Mouse (Mus musculus): ENCODE measurements at regions not wholly inside any gene's neighbourhood (a gene's known extent, or its start where the extent isn't known, plus 50 kb on each side); places are given as distances from the start of the nearest gene placed in this dataset.
A peak's percentile ranks its signal among the peaks of the same experiment; 100 is the strongest.

DNA sequence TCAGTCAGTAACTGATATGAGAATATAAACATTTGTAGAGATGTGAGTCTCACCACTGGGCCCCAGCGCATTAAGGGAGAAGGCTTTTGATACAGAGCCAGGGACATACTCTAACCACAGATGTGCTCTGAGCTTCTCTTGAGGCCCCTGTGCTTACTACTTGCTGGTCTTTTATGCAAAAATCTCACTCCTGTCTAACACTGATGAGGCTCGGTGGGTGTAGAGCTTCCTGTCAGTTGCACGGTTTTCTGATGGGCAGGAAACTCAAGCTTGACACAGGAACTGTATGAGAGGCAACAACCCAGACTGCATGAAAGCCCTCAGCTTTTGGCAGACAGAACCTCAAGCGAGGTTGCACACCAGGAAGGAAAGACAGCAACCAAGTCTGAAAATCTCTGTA is 789.0 kb upstream of the Lrrc6 start:
- no peaks in the 10 kb centered on the region for H3K27me3 ChIP-seq
- 73% methylated on average over 4 of the region's 4 CpGs for WGBS

DNA sequence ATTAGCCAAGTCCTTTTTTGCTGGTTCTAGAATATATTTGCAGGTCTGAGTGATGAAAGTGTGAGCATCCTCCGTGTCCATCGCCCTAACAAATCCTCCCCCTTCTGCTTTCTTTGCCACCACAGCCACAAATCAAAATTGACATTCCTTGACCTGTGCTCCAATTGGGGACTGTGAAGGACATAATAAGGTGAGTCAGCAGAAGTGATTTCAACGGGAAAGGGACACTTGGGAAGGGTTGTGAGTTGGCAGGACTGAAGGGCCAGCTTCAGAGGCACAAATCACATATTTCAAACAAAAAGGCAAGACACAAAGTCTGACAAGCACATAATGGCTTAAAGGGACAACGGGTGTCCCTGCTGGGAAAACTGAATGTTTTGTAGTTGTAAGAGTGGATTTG is 784.2 kb upstream of the Lrrc6 start:
- H3K4me2 ChIP-seq, result no peak overlapping the region
- no peak overlapping the region for H3K9ac ChIP-seq (replicated peaks)
- H3K27me3 ChIP-seq, result no peaks in the 10 kb centered on the region
- ATAC-seq (ENCODE audit: insufficient number of reproducible peaks, insufficient read depth, low FRiP score, low TSS enrichment, low read depth), result no peak
- H3K36me3 ChIP-seq, result no peaks in the 10 kb centered on the region
- 73% methylated on average over 4 of the region's 4 CpGs for WGBS
- no peak overlapping the region for H3K27ac ChIP-seq
- H3K4me1 ChIP-seq (replicated peaks), result no peaks in the 10 kb centered on the region
- H3K9me3 ChIP-seq, result no peaks in the 10 kb centered on the region
- H3K4me3 ChIP-seq (replicated peaks), result no peak overlapping the region

More for the DNA sequence above, 789.0 kb upstream of the Lrrc6 start:
- no peaks in the 10 kb centered on the region for H3K9me3 ChIP-seq
- H3K9ac ChIP-seq (replicated peaks), result no peak overlapping the region
- no peak overlapping the region for H3K27ac ChIP-seq
- no peaks in the 10 kb centered on the region for H3K4me1 ChIP-seq (replicated peaks)
- ATAC-seq (ENCODE audit: insufficient number of reproducible peaks, insufficient read depth, low FRiP score, low TSS enrichment, low read depth), result no peak
- H3K4me2 ChIP-seq, result no peak overlapping the region
- no peak overlapping the region for H3K4me3 ChIP-seq (replicated peaks)
- H3K36me3 ChIP-seq, result no peaks in the 10 kb centered on the region

DNA sequence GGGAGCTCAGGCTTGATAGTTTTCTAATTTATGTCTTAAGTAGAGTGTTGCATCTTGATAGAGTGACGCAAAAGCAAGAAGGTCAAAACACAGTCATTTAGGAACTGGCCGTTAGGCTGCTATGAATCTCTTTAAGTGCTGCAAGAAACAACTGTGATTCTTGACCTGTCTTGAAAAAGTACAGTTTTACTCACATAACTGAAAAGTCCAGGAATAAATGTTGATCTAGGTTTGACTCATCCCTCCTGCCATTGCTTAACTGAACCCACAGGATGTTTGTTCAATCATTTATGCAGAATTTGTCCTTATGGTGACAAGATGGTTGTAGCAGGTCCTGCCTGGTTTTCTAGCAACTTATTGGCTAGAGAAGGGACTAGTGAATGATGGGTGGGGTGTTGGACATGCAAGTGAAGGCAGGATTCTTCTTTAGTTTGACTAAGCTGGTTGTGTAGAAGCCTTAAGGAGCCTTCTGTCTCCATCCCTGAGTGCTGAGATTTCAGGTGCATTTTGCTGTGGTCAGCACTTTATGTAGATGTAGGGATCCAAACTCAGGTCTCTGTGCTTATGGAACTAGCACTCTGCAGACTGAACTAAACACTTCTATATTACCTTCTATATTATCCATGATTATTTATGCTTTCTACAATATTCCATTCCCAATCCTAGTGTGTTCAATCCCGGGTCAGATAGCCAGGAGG is 782.7 kb upstream of the Lrrc6 start:
- Histone ChIP-seq H3K36me3 (no peaks in the 10 kb centered on the region), H3K4me1 (replicated peaks) (no peaks in the 10 kb centered on the region), H3K4me3 (replicated peaks) (no peak overlapping the region), H3K9me3 (no peaks in the 10 kb centered on the region), H3K27ac (no peak overlapping the region), H3K27me3 (no peaks in the 10 kb centered on the region), H3K9ac (replicated peaks) (no peak overlapping the region), H3K4me2 (no peak overlapping the region)
- WGBS, result 72% methylated on average over 3 of the region's 3 CpGs
- ATAC-seq (ENCODE audit: insufficient number of reproducible peaks, insufficient read depth, low FRiP score, low TSS enrichment, low read depth), result no peak

DNA sequence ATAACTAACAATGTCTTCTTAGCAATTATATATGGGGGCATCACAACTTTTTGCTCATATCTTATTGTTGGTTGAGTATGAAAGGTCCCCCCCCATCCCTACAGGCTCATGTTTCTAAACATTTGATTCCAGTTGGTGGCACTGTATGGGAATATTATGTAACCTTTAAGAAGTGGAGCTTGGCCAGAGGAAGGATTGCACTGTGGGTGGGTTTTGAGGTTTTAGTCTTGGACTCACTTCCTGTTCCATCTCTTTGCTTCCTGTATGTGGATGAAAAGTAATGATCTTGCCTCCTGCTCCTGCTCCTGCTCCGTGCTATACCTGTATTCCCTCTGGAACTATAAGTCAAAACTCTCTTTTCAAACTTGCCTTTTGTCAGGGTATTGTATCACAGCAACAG is 778.2 kb upstream of the Lrrc6 start:
- ATAC-seq (ENCODE audit: insufficient number of reproducible peaks, insufficient read depth, low FRiP score, low TSS enrichment, low read depth), result no peak
- 74% methylated on average over 1 of the region's 1 CpGs for WGBS
- no peak overlapping the region for H3K9ac ChIP-seq (replicated peaks)

DNA sequence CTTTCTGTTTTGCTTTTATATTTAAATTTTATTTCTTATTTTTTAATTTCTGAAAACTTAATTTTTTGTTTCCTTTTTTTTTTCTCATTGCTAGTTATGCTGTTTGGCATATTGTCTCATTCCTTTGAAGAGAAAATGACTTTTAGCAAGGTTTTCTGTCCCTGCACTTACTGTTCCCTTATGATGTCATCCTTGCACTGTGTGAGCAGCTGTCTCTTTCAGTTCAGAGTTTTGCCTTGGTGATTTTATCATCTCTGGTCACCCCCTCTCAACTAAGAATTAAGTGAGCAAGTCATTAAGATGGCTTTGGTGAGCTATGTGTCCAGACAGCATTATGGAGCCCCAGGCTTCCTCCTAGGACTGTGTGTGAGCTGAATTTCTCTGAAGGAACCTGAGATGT is 774.3 kb upstream of the Lrrc6 start:
- no peaks in the 10 kb centered on the region for H3K27me3 ChIP-seq
- H3K4me3 ChIP-seq (replicated peaks), result no peak overlapping the region
- no peaks in the 10 kb centered on the region for H3K4me1 ChIP-seq (replicated peaks)
- no peak overlapping the region for H3K4me2 ChIP-seq
- H3K36me3 ChIP-seq, result no peaks in the 10 kb centered on the region
- H3K9me3 ChIP-seq, result no peaks in the 10 kb centered on the region
- H3K27ac ChIP-seq, result no peak overlapping the region
- no peak for ATAC-seq (ENCODE audit: insufficient number of reproducible peaks, insufficient read depth, low FRiP score, low TSS enrichment, low read depth)
- no peak overlapping the region for H3K9ac ChIP-seq (replicated peaks)

More for the DNA sequence above, 778.2 kb upstream of the Lrrc6 start:
- Histone ChIP-seq H3K36me3 (no peaks in the 10 kb centered on the region), H3K4me3 (replicated peaks) (no peak overlapping the region), H3K27ac (no peak overlapping the region), H3K4me2 (no peak overlapping the region), H3K27me3 (no peaks in the 10 kb centered on the region), H3K4me1 (replicated peaks) (no peaks in the 10 kb centered on the region), H3K9me3 (no peaks in the 10 kb centered on the region)

DNA sequence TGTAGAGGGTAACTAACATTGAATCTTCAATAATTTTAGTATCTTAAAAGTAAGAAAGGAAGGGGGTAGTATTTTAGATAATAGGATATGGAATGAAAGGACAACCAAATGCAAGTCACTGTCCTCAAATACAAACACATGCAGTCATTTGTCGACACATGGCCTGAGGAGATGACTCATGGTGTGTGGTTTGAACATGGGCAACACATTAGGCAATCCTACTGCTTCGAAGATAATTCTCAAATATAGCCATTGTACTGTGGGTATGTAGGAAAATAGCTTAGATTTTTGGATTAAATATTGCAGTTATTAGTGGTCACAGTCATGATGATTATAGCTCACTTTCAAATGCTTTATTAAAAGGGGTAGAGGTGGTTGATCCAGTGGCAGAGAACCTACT is 771.7 kb upstream of the Lrrc6 start:
- H3K36me3 ChIP-seq, result no peaks in the 10 kb centered on the region
- H3K27ac ChIP-seq, result no peak overlapping the region
- H3K4me1 ChIP-seq (replicated peaks), result no peaks in the 10 kb centered on the region
- 90% methylated on average over 2 of the region's 2 CpGs for WGBS
- no peak overlapping the region for H3K4me3 ChIP-seq (replicated peaks)
- no peaks in the 10 kb centered on the region for H3K9me3 ChIP-seq
- no peaks in the 10 kb centered on the region for H3K27me3 ChIP-seq
- no peak overlapping the region for H3K9ac ChIP-seq (replicated peaks)
- no peak overlapping the region for H3K4me2 ChIP-seq
- ATAC-seq (ENCODE audit: insufficient number of reproducible peaks, insufficient read depth, low FRiP score, low TSS enrichment, low read depth), result no peak

DNA sequence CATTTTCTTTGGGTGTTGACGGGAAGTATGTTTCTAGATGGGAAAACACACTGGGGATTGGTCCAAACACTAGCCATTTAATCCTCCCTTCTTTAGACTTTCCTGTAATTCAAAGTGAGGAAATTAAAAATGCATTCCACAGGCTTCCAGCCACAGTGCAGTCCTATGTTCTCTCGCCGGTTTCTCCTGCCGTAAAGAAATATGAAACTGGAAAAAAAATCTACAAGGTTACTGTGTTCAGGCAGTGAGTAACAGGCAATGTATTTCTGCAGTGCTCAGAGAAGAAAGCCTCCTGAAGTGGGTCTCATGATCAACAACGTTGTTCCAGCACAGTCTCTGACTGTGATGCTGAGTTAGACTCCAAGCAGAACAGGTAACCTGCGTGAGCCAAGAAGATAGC is 763.0 kb upstream of the Lrrc6 start:
- Histone ChIP-seq H3K27ac (peak overlapping the region; percentile 75), H3K4me1 (replicated peaks) (peaks cover 5% of the 10 kb centered on the region), H3K4me2 (no peak overlapping the region), H3K36me3 (no peaks in the 10 kb centered on the region), H3K4me3 (replicated peaks) (no peak overlapping the region), H3K9me3 (no peaks in the 10 kb centered on the region), H3K27me3 (no peaks in the 10 kb centered on the region), H3K9ac (replicated peaks) (no peak overlapping the region)
- WGBS, result 40% methylated on average over 6 of the region's 6 CpGs
- ATAC-seq (ENCODE audit: insufficient number of reproducible peaks, insufficient read depth, low FRiP score, low TSS enrichment, low read depth), result 0 out of 2 replicates have a peak, but pooled peaks have one; percentile 10

DNA sequence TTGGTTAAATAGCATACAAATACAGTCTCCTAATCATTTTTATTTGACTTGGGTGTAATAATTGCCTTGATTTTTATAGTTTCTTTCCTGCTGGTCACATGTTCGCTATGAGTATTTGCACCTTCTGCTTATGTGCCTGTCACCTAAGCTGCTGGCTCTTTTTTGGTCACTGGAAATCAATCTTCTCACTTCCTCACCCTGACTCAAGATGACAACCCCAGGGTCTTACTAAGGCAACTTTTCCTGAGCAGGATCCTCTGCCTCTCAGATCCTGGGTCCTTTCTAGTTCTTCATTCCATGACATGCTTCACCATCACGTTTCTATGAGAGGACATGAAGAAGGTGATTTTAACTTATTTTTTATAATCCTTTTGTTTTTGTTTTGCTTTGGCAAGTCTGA is 762.6 kb upstream of the Lrrc6 start:
- no peak overlapping the region for H3K4me2 ChIP-seq
- no peak overlapping the region for H3K27ac ChIP-seq
- H3K36me3 ChIP-seq, result no peaks in the 10 kb centered on the region
- no peak for ATAC-seq (ENCODE audit: insufficient number of reproducible peaks, insufficient read depth, low FRiP score, low TSS enrichment, low read depth)
- no peaks in the 10 kb centered on the region for H3K9me3 ChIP-seq
- H3K4me3 ChIP-seq (replicated peaks), result no peak overlapping the region
- peaks cover 5% of the 10 kb centered on the region for H3K4me1 ChIP-seq (replicated peaks)
- WGBS, result 56% methylated on average over 2 of the region's 2 CpGs
- H3K9ac ChIP-seq (replicated peaks), result no peak overlapping the region
- no peaks in the 10 kb centered on the region for H3K27me3 ChIP-seq

DNA sequence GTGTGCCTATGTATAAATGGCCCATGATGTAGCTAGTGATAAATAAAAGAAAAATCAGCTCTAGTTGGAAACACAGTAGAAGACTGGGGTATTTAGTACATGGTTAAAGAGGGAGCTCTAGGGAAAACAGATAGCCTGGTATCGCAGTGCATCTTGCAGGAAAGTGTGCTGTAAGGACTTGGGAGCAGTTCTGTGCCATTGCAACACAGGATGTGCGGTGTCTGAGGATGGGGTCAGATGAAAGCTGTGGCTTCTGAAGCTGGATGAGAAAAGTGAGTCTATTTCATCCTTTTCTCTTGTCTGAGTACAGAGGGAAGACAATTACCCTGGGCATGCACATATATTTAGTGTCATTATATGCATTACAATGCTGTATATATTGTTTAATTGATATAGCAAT is 761.6 kb upstream of the Lrrc6 start:
- no peak for ATAC-seq (ENCODE audit: insufficient number of reproducible peaks, insufficient read depth, low FRiP score, low TSS enrichment, low read depth)
- Histone ChIP-seq H3K27me3 (no peaks in the 10 kb centered on the region), H3K4me2 (no peak overlapping the region), H3K27ac (no peak overlapping the region), H3K4me1 (replicated peaks) (peaks cover 5% of the 10 kb centered on the region), H3K9me3 (no peaks in the 10 kb centered on the region), H3K4me3 (replicated peaks) (no peak overlapping the region), H3K9ac (replicated peaks) (no peak overlapping the region), H3K36me3 (no peaks in the 10 kb centered on the region)
- WGBS, result 91% methylated on average over 2 of the region's 2 CpGs

DNA sequence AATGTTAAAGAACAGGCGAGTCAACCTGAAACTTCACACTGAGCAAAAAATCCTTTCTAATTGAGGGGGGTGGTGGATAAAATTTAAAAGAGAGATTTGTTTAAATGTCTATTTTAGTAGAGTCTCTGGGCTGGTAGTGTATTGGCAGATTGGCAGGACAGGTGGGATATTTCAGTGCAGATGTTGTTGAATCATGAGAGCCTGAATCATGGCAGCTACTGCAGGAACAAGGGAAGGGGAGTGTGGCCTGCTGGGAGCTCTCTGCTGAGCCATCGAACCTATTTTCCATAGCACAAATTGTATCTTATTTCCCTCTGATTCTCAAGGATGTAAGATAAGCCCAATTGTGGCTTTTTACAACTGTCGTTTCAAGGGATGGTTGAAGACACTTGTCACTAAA is 760.0 kb upstream of the Lrrc6 start:
- no peaks in the 10 kb centered on the region for H3K36me3 ChIP-seq
- no peaks in the 10 kb centered on the region for H3K9me3 ChIP-seq
- 78% methylated on average over 3 of the region's 3 CpGs for WGBS
- H3K27me3 ChIP-seq, result no peaks in the 10 kb centered on the region
- no peak overlapping the region for H3K4me3 ChIP-seq (replicated peaks)
- H3K9ac ChIP-seq (replicated peaks), result no peak overlapping the region
- H3K4me2 ChIP-seq, result no peak overlapping the region
- ATAC-seq (ENCODE audit: insufficient number of reproducible peaks, insufficient read depth, low FRiP score, low TSS enrichment, low read depth), result no peak
- peaks cover 5% of the 10 kb centered on the region for H3K4me1 ChIP-seq (replicated peaks)
- no peak overlapping the region for H3K27ac ChIP-seq

DNA sequence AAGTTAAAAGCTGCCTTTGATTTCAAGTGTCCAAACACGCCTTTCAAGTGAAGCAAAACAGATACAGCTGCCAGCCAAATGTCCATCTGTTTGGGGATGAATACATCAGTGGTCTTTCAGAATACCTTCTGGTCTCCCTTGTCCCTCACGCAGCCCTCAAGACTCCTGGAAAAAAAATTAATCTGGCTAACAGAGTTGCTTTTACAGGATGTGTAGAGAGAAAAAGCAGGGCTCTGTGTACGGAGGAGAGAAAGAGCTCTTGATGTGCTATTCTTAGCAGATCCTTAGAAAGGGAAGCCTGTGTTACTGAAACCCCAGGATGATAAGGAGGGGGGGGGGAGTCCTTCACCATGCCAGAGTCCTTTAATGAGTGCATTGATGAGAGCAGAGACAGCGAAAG is 748.4 kb upstream of the Lrrc6 start:
- WGBS, result 17% methylated on average over 4 of the region's 4 CpGs

DNA sequence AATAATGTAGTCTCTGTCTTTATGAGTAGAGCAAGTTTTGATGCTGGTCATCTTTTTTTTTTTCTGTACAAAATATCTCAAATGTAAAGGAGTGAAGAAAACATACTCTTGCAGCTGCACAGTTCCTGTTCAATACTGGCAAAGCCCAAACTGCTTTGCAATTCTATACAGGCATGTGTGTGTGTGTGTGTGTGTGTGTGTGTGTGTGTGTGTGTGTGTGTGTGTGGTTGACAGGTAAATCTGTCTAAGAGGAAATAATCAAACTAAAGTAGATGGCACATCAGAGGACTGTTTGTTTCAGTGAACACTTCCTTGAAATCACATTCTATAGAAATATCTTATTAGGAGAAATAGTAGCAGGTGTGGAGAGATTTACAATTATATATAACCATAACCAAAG is 747.8 kb upstream of the Lrrc6 start:
- H3K9ac ChIP-seq (replicated peaks), result no peak overlapping the region
- H3K4me3 ChIP-seq (replicated peaks), result no peak overlapping the region
- H3K4me2 ChIP-seq, result no peak overlapping the region
- no peak overlapping the region for H3K27ac ChIP-seq
- no peaks in the 10 kb centered on the region for H3K36me3 ChIP-seq
- H3K4me1 ChIP-seq (replicated peaks), result peaks cover 6% of the 10 kb centered on the region; the same call in 1 of the 2 replicates
- ATAC-seq (ENCODE audit: insufficient number of reproducible peaks, insufficient read depth, low FRiP score, low TSS enrichment, low read depth), result no peak
- no peaks in the 10 kb centered on the region for H3K27me3 ChIP-seq
- H3K9me3 ChIP-seq, result no peaks in the 10 kb centered on the region

More for the DNA sequence above, 748.4 kb upstream of the Lrrc6 start:
- Histone ChIP-seq H3K27me3 (no peaks in the 10 kb centered on the region), H3K9me3 (no peaks in the 10 kb centered on the region), H3K9ac (replicated peaks) (no peak overlapping the region), H3K36me3 (no peaks in the 10 kb centered on the region), H3K4me3 (replicated peaks) (no peak overlapping the region), H3K4me2 (no peak overlapping the region), H3K4me1 (replicated peaks) (peaks cover 6% of the 10 kb centered on the region; the same call in 1 of the 2 replicates), H3K27ac (0 out of 2 replicates have a peak overlapping the region, but pooled peaks have one; percentile 9)
- no peak for ATAC-seq (ENCODE audit: insufficient number of reproducible peaks, insufficient read depth, low FRiP score, low TSS enrichment, low read depth)
